Comparison of ENCODE assay signal across 9 mouse cellular contexts in the genomic region with DNA sequence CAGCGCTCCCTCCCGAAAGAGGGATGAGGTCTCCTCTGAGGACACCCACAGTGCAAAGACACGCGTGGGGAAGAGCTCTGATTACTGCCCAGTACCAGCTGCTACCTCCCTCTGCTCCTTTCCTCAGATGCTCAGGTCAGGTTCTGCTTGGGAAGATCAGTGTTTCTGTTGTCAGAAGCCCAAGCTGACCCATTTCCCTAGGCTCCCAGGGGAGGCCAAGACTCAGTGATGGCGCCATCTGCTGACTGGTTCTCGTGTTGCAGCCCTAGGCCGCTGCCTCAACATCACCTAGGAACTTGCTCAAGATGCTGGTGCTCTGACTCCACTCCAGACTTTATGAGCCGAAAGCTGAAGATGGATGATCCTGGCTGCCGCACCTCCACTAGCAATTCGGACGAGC. TPM values are rescaled to one million over a fixed set of nuclear protein-coding genes. Genes with fewer than 3 reads are reported as not detected.
DNase-seq lines count a peak whose midpoint lies in the region; ATAC-seq and TF ChIP-seq lines count a peak whose summit lies in the region.
"Had no signal": no experiment of that assay in that cellular context is flagged by ENCODE, and none has a peak within 500 bp of the region (broad histone marks: within the 10 kb centered on the region; RNA-seq: fewer than 3 reads in every experiment).

No protein-coding gene starts in this region.

- no peak for TF ChIP-seq EP300 in MEL (IDR thresholded peaks at IDR 0.05; ENCODE audit: low read depth in 1 of 2, low read length in 2 of 2)

- TF ChIP-seq CTCF in MEL (IDR thresholded peaks at IDR 0.05 in 2 of 3, conservative IDR thresholded peaks at IDR 0.05 in 1 of 3; ENCODE audit: control insufficient read depth in 1 of 3, insufficient read depth in 1 of 3, low read depth in 2 of 3, low read length in 3 of 3, poor library complexity in 1 of 3, severe bottlenecking in 1 of 3) = peak; percentile 9 to 40 (median 22); a peak in 4 of 6 replicates
- TF ChIP-seq CTCF in bone marrow macrophage, adult 2 months (IDR thresholded peaks at IDR 0.05; ENCODE audit: low read depth, low read length) = peak; percentile 65

- ATAC-seq in forebrain, embryonic 12.5 days (ENCODE audit: low FRiP score) = peak; percentile 41; the same call in 1 of the 2 replicates
- no peak for ATAC-seq in inflammation-experienced regulatory T-cells, adult 6 months

- no peaks in the 10 kb centered on the region for H3K79me2 ChIP-seq in MEL (ENCODE audit: control insufficient read depth, insufficient read depth, low read length, poor library complexity)
- H3K79me2 ChIP-seq in macrophage (ENCODE audit: inconsistent target) = no peaks in the 10 kb centered on the region

- no peaks in the 10 kb centered on the region for H3K27me3 ChIP-seq in MEL (ENCODE audit: control insufficient read depth in 1 of 2, insufficient read depth in 2 of 2, low read length in 2 of 2)
- 0 out of 2 replicates have a peak, but pooled peaks cover 4% of the 10 kb centered on the region for H3K27me3 ChIP-seq in forebrain, embryonic 12.5 days
- H3K27me3 ChIP-seq: limb, embryonic 13.5 days had no signal

- H3K4me1 ChIP-seq in MEL (ENCODE audit: control insufficient read depth in 1 of 2, insufficient read depth in 2 of 2, low read length in 2 of 2) = no peaks in the 10 kb centered on the region
- peaks cover 35% of the 10 kb centered on the region for H3K4me1 ChIP-seq in bone marrow macrophage, adult 2 months (ENCODE audit: control insufficient read depth, insufficient read depth, low read length)
- H3K4me1 ChIP-seq in forebrain, embryonic 12.5 days = no peaks in the 10 kb centered on the region; the same call in 1 of the 2 replicates
- H3K4me1 ChIP-seq: limb, embryonic 13.5 days had no signal

- H3K4me3 ChIP-seq in MEL (ENCODE audit: control insufficient read depth in 1 of 2, insufficient read depth in 1 of 2, low read depth in 2 of 2, low read length in 2 of 2) = no peak overlapping the region
- no peak overlapping the region for H3K4me3 ChIP-seq in bone marrow macrophage, adult 2 months (ENCODE audit: insufficient read depth, low read length)
- no peak overlapping the region for H3K4me3 ChIP-seq in forebrain, embryonic 12.5 days (replicated peaks)
- no peak overlapping the region for H3K4me3 ChIP-seq in macrophage (ENCODE audit: inconsistent target)
- H3K4me3 ChIP-seq: limb, embryonic 13.5 days had no signal

- H3K27ac ChIP-seq in MEL (ENCODE audit: control insufficient read depth, low read depth, low read length) (no peak overlapping the region), macrophage (0 out of 2 replicates have a peak overlapping the region, but pooled peaks have one; percentile 98)
- H3K27ac ChIP-seq in bone marrow macrophage, adult 2 months (ENCODE audit: insufficient read depth, low read depth, low read length) = no peak overlapping the region
- H3K27ac ChIP-seq in forebrain, embryonic 12.5 days = no peak overlapping the region
- H3K27ac ChIP-seq: limb, embryonic 13.5 days had no signal

- WGBS in forebrain, embryonic 12.5 days = 57% methylated on average over 11 of the region's 11 CpGs
- 70% methylated on average over 8 of the region's 11 CpGs for WGBS in macrophage (ENCODE audit: missing documents)

- no peaks in the 10 kb centered on the region for H3K36me3 ChIP-seq in MEL (ENCODE audit: control insufficient read depth in 1 of 2, insufficient read depth in 2 of 2, low read length in 2 of 2)
- H3K36me3 ChIP-seq in forebrain, embryonic 12.5 days (replicated peaks) = no peaks in the 10 kb centered on the region
- H3K36me3 ChIP-seq in macrophage (ENCODE audit: inconsistent target) = no peaks in the 10 kb centered on the region
- H3K36me3 ChIP-seq: limb, embryonic 13.5 days had no signal

- H3K9ac ChIP-seq in MEL (ENCODE audit: control insufficient read depth, low read depth, low read length, poor library complexity, severe bottlenecking) = no peak overlapping the region
- H3K9ac ChIP-seq in forebrain, embryonic 12.5 days = no peak overlapping the region
- H3K9ac ChIP-seq: limb, embryonic 13.5 days had no signal

- H3K4me2 ChIP-seq in forebrain, embryonic 12.5 days = no peak overlapping the region
- H3K4me2 ChIP-seq: limb, embryonic 13.5 days had no signal

- peak; percentile 1 for DNase-seq in MEL (ENCODE audit: low read depth, low spot score)
- DNase-seq in heart, postnatal 4 days = peak; percentile 77
- DNase-seq in layer of hippocampus, postnatal 10 days (ENCODE audit: low spot score in 2 of 2) = peak; percentile 90
- peak; percentile 59 for DNase-seq in skeletal muscle tissue, adult 2 months (ENCODE audit: low read depth, low spot score)

- no peaks in the 10 kb centered on the region for H3K9me3 ChIP-seq in MEL (replicated peaks; ENCODE audit: insufficient read depth, low read length)
- no peaks in the 10 kb centered on the region for H3K9me3 ChIP-seq in forebrain, embryonic 12.5 days
- H3K9me3 ChIP-seq: limb, embryonic 13.5 days had no signal

- TF ChIP-seq RAD21 in MEL (IDR thresholded peaks at IDR 0.05; ENCODE audit: low read depth, low read length) = no peak

- no peak for TF ChIP-seq POLR2A in MEL (IDR thresholded peaks at IDR 0.05; ENCODE audit: control insufficient read depth in 1 of 2, insufficient read depth in 1 of 2, low read depth in 1 of 2, low read length in 2 of 2, poor library complexity in 1 of 2)
- TF ChIP-seq POLR2A in bone marrow macrophage, adult 2 months (IDR thresholded peaks at IDR 0.05; ENCODE audit: borderline replicate concordance, low read depth, low read length) = no peak

TF ChIP-seq in MEL, 35 proteins besides CTCF, POLR2A, EP300 and RAD21:
- TF ChIP-seq ZMIZ1 (IDR thresholded peaks at IDR 0.05; ENCODE audit: low read depth, low read length) (no peak), MEF2A (IDR thresholded peaks at IDR 0.05; ENCODE audit: extremely low read depth, insufficient replicate concordance, low read depth, low read length, poor library complexity, severe bottlenecking) (no peak), KAT2A (conservative IDR thresholded peaks at IDR 0.05; ENCODE audit: low read depth, low read length) (no peak), HCFC1 (IDR thresholded peaks at IDR 0.05; ENCODE audit: low read depth, low read length) (no peak), USF1 (IDR thresholded peaks at IDR 0.05; ENCODE audit: low read depth, low read length) (no peak), MYB (IDR thresholded peaks at IDR 0.05; ENCODE audit: low read depth, low read length) (no peak), SMC3 (IDR thresholded peaks at IDR 0.05; ENCODE audit: low read depth, low read length) (no peak), MAX (IDR thresholded peaks at IDR 0.05; ENCODE audit: low read length) (no peak), E2F4 (IDR thresholded peaks at IDR 0.05; ENCODE audit: borderline replicate concordance, low read depth, low read length) (no peak), POLR2AphosphoS5 (IDR thresholded peaks at IDR 0.05; ENCODE audit: borderline replicate concordance, low read depth, low read length) (no peak), CHD2 (IDR thresholded peaks at IDR 0.05; ENCODE audit: low read length) (no peak), ZC3H11A (IDR thresholded peaks at IDR 0.05; ENCODE audit: low read depth, low read length) (no peak), ZNF384 (IDR thresholded peaks at IDR 0.05; ENCODE audit: low read depth, low read length) (no peak), ELF1 (IDR thresholded peaks at IDR 0.05; ENCODE audit: low read depth, low read length) (no peak), MAFK (IDR thresholded peaks at IDR 0.05; ENCODE audit: borderline replicate concordance, low read depth, low read length) (no peak)

RNA-seq across cellular contexts. Expression of a gene that starts 52.4 kb away (rescaled TPM):
- not detected in 2 replicates for total RNA-seq in MEL (2012; rRNA removed)
- polyA plus RNA-seq in MEL (2012; ENCODE audit: insufficient read depth in 1 of 2, insufficient read length in 2 of 2, low read depth in 1 of 2, low replicate concordance in 2 of 2, missing spikeins in 1 of 2) (not detected), macrophage (2018) (66.3 to 75.9 TPM (median 73.4 TPM) in 3 replicates)
- 40.8 and 44.2 TPM in 2 replicates for polyA plus RNA-seq in bone marrow macrophage, adult 2 months (2012; ENCODE audit: insufficient read depth, insufficient read length, missing spikeins)
- polyA plus RNA-seq in forebrain, embryonic 12.5 days (2016; fragmentation: Nextera tagmentation; extraction: Ambion mirVana) = 3.4 and 4.6 TPM in 2 replicates
- total RNA-seq in heart, postnatal 4 days (2021) = 10 to 100 TPM; 11.7 to 12.9 TPM
- total RNA-seq in layer of hippocampus, postnatal 10 days (2021) = 100 to 1,000 TPM; 122 to 128 TPM
- total RNA-seq in macrophage (2018; cell fraction: chromatin; rRNA removed) = 100 to 1,000 TPM; 144 to 589 (median 313) TPM
- total RNA-seq in macrophage (2018; cell fraction: cytosol; rRNA removed) = 100 to 1,000 TPM in 21 of 26 experiments, 10 to 100 TPM in 5; 70.7 to 155 (median 114) TPM
- 100 to 1,000 TPM; 104 to 419 (median 285) TPM for total RNA-seq in macrophage (2018; cell fraction: nucleus; rRNA removed)
- 10 to 100 TPM; 69.8 to 81.5 (median 80.6) TPM for polyA plus RNA-seq in inflammation-experienced regulatory T-cells, adult 6 months (2017; shearing (Covaris generic))

Comparison
In these comparisons a context has a peak if more than half of its experiments do, and no peak if none do; other contexts are left out.
1. DNase-seq: peak in every context shown above with its lines; median percentile 90 in layer of hippocampus, postnatal 10 days; 77 in heart, postnatal 4 days; 59 in skeletal muscle tissue, adult 2 months; 1 in MEL.